Mouse (Mus musculus): ENCODE measurements around the gene Ccnjl. TPM values are rescaled to one million over a fixed set of nuclear protein-coding genes. Genes with fewer than 3 reads are reported as not detected.

The Ccnjl gene
- polyA plus RNA-seq, 1 experiment from 2014 or later: 7.4 TPM

GRCm38 (mm10) chr11:43551756-43552155 lies 23.2 kb downstream of the Ccnjl start:
- Histone ChIP-seq H3K36me3 (ENCODE audit: control insufficient read depth, insufficient read depth, low read length) (no peaks in the 10 kb centered on the region), H3K27ac (ENCODE audit: low read length) (no peak overlapping the region), H3K4me3 (ENCODE audit: low read depth, low read length) (no peak overlapping the region), H3K4me2 (ENCODE audit: low read length) (no peak overlapping the region), H3K9ac (ENCODE audit: low read depth, low read length) (no peak overlapping the region), H3K27me3 (ENCODE audit: control insufficient read depth, insufficient read depth, low read depth, low read length) (no peaks in the 10 kb centered on the region), H3K9me3 (replicated peaks; ENCODE audit: control insufficient read depth, low read length, poor library complexity, severe bottlenecking) (no peaks in the 10 kb centered on the region), H3K4me1 (ENCODE audit: control insufficient read depth, insufficient read depth, low read length) (peaks cover 18% of the 10 kb centered on the region)
- 84% methylated on average over 3 of the region's 3 CpGs for WGBS
- no peak for ATAC-seq

- Histone ChIP-seq H3K36me3 (ENCODE audit: control insufficient read depth, insufficient read depth, low read length) (0 out of 2 replicates have a peak, but pooled peaks cover 4% of the 10 kb centered on the region), H3K4me2 (ENCODE audit: low read length) (no peak overlapping the region), H3K4me3 (ENCODE audit: low read depth, low read length) (no peak overlapping the region), H3K9ac (ENCODE audit: low read depth, low read length) (no peak overlapping the region), H3K27me3 (ENCODE audit: control insufficient read depth, insufficient read depth, low read depth, low read length) (no peaks in the 10 kb centered on the region), H3K27ac (ENCODE audit: low read length) (no peak overlapping the region), H3K9me3 (replicated peaks; ENCODE audit: control insufficient read depth, low read length, poor library complexity, severe bottlenecking) (no peaks in the 10 kb centered on the region), H3K4me1 (ENCODE audit: control insufficient read depth, insufficient read depth, low read length) (peaks cover 18% of the 10 kb centered on the region)
- no peak for ATAC-seq
- 66% methylated on average over 6 of the region's 6 CpGs for WGBS
These were observed 24.1 kb downstream of the Ccnjl start for GRCm38 (mm10) chr11:43552675-43553074.

GRCm38 (mm10) chr11:43556538-43556937 lies 28.0 kb downstream of the Ccnjl start:
- Histone ChIP-seq H3K4me3 (ENCODE audit: low read depth, low read length) (no peak overlapping the region), H3K4me2 (ENCODE audit: low read length) (no peak overlapping the region), H3K27ac (ENCODE audit: low read length) (no peak overlapping the region), H3K9me3 (replicated peaks; ENCODE audit: control insufficient read depth, low read length, poor library complexity, severe bottlenecking) (no peaks in the 10 kb centered on the region), H3K27me3 (ENCODE audit: control insufficient read depth, insufficient read depth, low read depth, low read length) (no peaks in the 10 kb centered on the region), H3K36me3 (ENCODE audit: control insufficient read depth, insufficient read depth, low read length) (0 out of 2 replicates have a peak, but pooled peaks cover 4% of the 10 kb centered on the region), H3K9ac (ENCODE audit: low read depth, low read length) (no peak overlapping the region), H3K4me1 (ENCODE audit: control insufficient read depth, insufficient read depth, low read length) (peaks cover 5% of the 10 kb centered on the region; the same call in 1 of the 2 replicates)
- WGBS: 90% methylated on average over 11 of the region's 11 CpGs
- no peak for ATAC-seq

GRCm38 (mm10) chr11:43559515-43560292 lies 31.1 kb downstream of the Ccnjl start:
- ATAC-seq: no peak
- peaks cover 6% of the 10 kb centered on the region; the same call in 1 of the 2 replicates for H3K4me1 ChIP-seq (ENCODE audit: control insufficient read depth, insufficient read depth, low read length)
- no peaks in the 10 kb centered on the region for H3K9me3 ChIP-seq (replicated peaks; ENCODE audit: control insufficient read depth, low read length, poor library complexity, severe bottlenecking)
- H3K27ac ChIP-seq (ENCODE audit: low read length): no peak overlapping the region
- H3K9ac ChIP-seq (ENCODE audit: low read depth, low read length): 0 out of 2 replicates have a peak overlapping the region, but pooled peaks have one; percentile 25
- H3K4me3 ChIP-seq (ENCODE audit: low read depth, low read length): no peak overlapping the region
- no peak overlapping the region for H3K4me2 ChIP-seq (ENCODE audit: low read length)
- no peaks in the 10 kb centered on the region for H3K27me3 ChIP-seq (ENCODE audit: control insufficient read depth, insufficient read depth, low read depth, low read length)
- 0 out of 2 replicates have a peak, but pooled peaks cover 4% of the 10 kb centered on the region for H3K36me3 ChIP-seq (ENCODE audit: control insufficient read depth, insufficient read depth, low read length)
- WGBS: 6% methylated on average over 6 of the region's 6 CpGs

GRCm38 (mm10) chr11:43563654-43564244 lies 35.2 kb downstream of the Ccnjl start:
- peak overlapping the region; percentile 53; the same call in 1 of the 2 replicates for H3K27ac ChIP-seq (ENCODE audit: low read length)
- no peak for ATAC-seq
- no peaks in the 10 kb centered on the region for H3K36me3 ChIP-seq (ENCODE audit: control insufficient read depth, insufficient read depth, low read length)
- H3K9ac ChIP-seq (ENCODE audit: low read depth, low read length): no peak overlapping the region
- no peaks in the 10 kb centered on the region for H3K9me3 ChIP-seq (replicated peaks; ENCODE audit: control insufficient read depth, low read length, poor library complexity, severe bottlenecking)
- H3K4me2 ChIP-seq (ENCODE audit: low read length): no peak overlapping the region
- no peak overlapping the region for H3K4me3 ChIP-seq (ENCODE audit: low read depth, low read length)
- H3K4me1 ChIP-seq (ENCODE audit: control insufficient read depth, insufficient read depth, low read length): peaks cover 18% of the 10 kb centered on the region
- 58% methylated on average over 10 of the region's 10 CpGs for WGBS
- no peaks in the 10 kb centered on the region for H3K27me3 ChIP-seq (ENCODE audit: control insufficient read depth, insufficient read depth, low read depth, low read length)

- peak; percentile 11; the same call in 1 of the 2 replicates for ATAC-seq
- 0 out of 2 replicates have a peak overlapping the region, but pooled peaks have one; percentile 22 for H3K9ac ChIP-seq (ENCODE audit: low read depth, low read length)
- H3K4me2 ChIP-seq (ENCODE audit: low read length): no peak overlapping the region; the same call in 1 of the 2 replicates
- H3K36me3 ChIP-seq (ENCODE audit: control insufficient read depth, insufficient read depth, low read length): no peaks in the 10 kb centered on the region
- H3K9me3 ChIP-seq (replicated peaks; ENCODE audit: control insufficient read depth, low read length, poor library complexity, severe bottlenecking): no peaks in the 10 kb centered on the region
- H3K27me3 ChIP-seq (ENCODE audit: control insufficient read depth, insufficient read depth, low read depth, low read length): no peaks in the 10 kb centered on the region
- peak overlapping the region; percentile 55 for H3K27ac ChIP-seq (ENCODE audit: low read length)
- WGBS: 18% methylated on average over 2 of the region's 2 CpGs
- no peak overlapping the region for H3K4me3 ChIP-seq (ENCODE audit: low read depth, low read length)
- H3K4me1 ChIP-seq (ENCODE audit: control insufficient read depth, insufficient read depth, low read length): peaks cover 14% of the 10 kb centered on the region
These were observed 36.8 kb downstream of the Ccnjl start for GRCm38 (mm10) chr11:43565414-43565813.

- H3K27ac ChIP-seq (ENCODE audit: low read length): peak overlapping the region; percentile 55
- no peaks in the 10 kb centered on the region for H3K9me3 ChIP-seq (replicated peaks; ENCODE audit: control insufficient read depth, low read length, poor library complexity, severe bottlenecking)
- 4% methylated on average over 8 of the region's 8 CpGs for WGBS
- ATAC-seq: peak; percentile 46; the same call in 1 of the 2 replicates
- no peaks in the 10 kb centered on the region for H3K36me3 ChIP-seq (ENCODE audit: control insufficient read depth, insufficient read depth, low read length)
- no peak overlapping the region for H3K4me3 ChIP-seq (ENCODE audit: low read depth, low read length)
- 0 out of 2 replicates have a peak overlapping the region, but pooled peaks have one; percentile 32 for H3K9ac ChIP-seq (ENCODE audit: low read depth, low read length)
- H3K4me1 ChIP-seq (ENCODE audit: control insufficient read depth, insufficient read depth, low read length): peaks cover 14% of the 10 kb centered on the region
- H3K27me3 ChIP-seq (ENCODE audit: control insufficient read depth, insufficient read depth, low read depth, low read length): no peaks in the 10 kb centered on the region
- peak overlapping the region; percentile 25 for H3K4me2 ChIP-seq (ENCODE audit: low read length)
These were observed 37.3 kb downstream of the Ccnjl start for GRCm38 (mm10) chr11:43565852-43566251.

- H3K27me3 ChIP-seq (ENCODE audit: control insufficient read depth, insufficient read depth, low read depth, low read length): no peaks in the 10 kb centered on the region
- 53% methylated on average over 5 of the region's 5 CpGs for WGBS
- H3K9ac ChIP-seq (ENCODE audit: low read depth, low read length): no peak overlapping the region
- H3K27ac ChIP-seq (ENCODE audit: low read length): peak overlapping the region; percentile 3; the same call in 1 of the 2 replicates
- no peak overlapping the region for H3K4me2 ChIP-seq (ENCODE audit: low read length)
- no peaks in the 10 kb centered on the region for H3K9me3 ChIP-seq (replicated peaks; ENCODE audit: control insufficient read depth, low read length, poor library complexity, severe bottlenecking)
- H3K4me3 ChIP-seq (ENCODE audit: low read depth, low read length): no peak overlapping the region
- peaks cover 14% of the 10 kb centered on the region for H3K4me1 ChIP-seq (ENCODE audit: control insufficient read depth, insufficient read depth, low read length)
- no peaks in the 10 kb centered on the region for H3K36me3 ChIP-seq (ENCODE audit: control insufficient read depth, insufficient read depth, low read length)
- ATAC-seq: peak; percentile 14; the same call in 1 of the 2 replicates
These were observed 38.1 kb downstream of the Ccnjl start for GRCm38 (mm10) chr11:43566696-43567095.

GRCm38 (mm10) chr11:43568263-43568662 lies 39.7 kb downstream of the Ccnjl start:
- H3K4me2 ChIP-seq (ENCODE audit: low read length): no peak overlapping the region
- no peaks in the 10 kb centered on the region for H3K36me3 ChIP-seq (ENCODE audit: control insufficient read depth, insufficient read depth, low read length)
- H3K9me3 ChIP-seq (replicated peaks; ENCODE audit: control insufficient read depth, low read length, poor library complexity, severe bottlenecking): no peaks in the 10 kb centered on the region
- WGBS: 72% methylated on average over 5 of the region's 5 CpGs
- peaks cover 15% of the 10 kb centered on the region for H3K4me1 ChIP-seq (ENCODE audit: control insufficient read depth, insufficient read depth, low read length)
- no peaks in the 10 kb centered on the region for H3K27me3 ChIP-seq (ENCODE audit: control insufficient read depth, insufficient read depth, low read depth, low read length)
- no peak overlapping the region for H3K9ac ChIP-seq (ENCODE audit: low read depth, low read length)
- ATAC-seq: no peak
- no peak overlapping the region for H3K4me3 ChIP-seq (ENCODE audit: low read depth, low read length)
- no peak overlapping the region for H3K27ac ChIP-seq (ENCODE audit: low read length)

Measured in midbrain, embryonic 16.5 days (tissue).